Mouse (Mus musculus) midbrain, embryonic 11.5 days (tissue): ENCODE results near the gene Henmt1. TPM values are rescaled to one million over a fixed set of nuclear protein-coding genes. Genes with fewer than 3 reads are reported as not detected.

Source experiments
- ATAC-seq: fragments of 200-750 bp; cut with Nextera tagmentation; 2 replicates; pipeline ENCODE4 v1.8.0; 2017; ENCODE audit warnings: moderate TSS enrichment, moderate library complexity; ENCODE audit not compliant: low FRiP score
- DNase-seq: peaks from one replicate; pipeline ENCODE4 v3.0.0; 2015; ENCODE audit warnings: low spot score; ENCODE audit errors: missing footprints
- H3K27ac ChIP-seq: fragments of 300-500 bp; sonication (generic); 2 replicates; pipeline ENCODE4 v1.5.1; 2014; ENCODE audit warnings: low read depth, low read length
- H3K27me3 ChIP-seq: fragments of 300-500 bp; sonication (generic); 2 replicates; pipeline ENCODE4 v1.6.1; 2014; ENCODE audit warnings: mild to moderate bottlenecking, low read length, moderate library complexity, mixed read lengths; ENCODE audit not compliant: control insufficient read depth, insufficient read depth
- H3K36me3 ChIP-seq: fragments of 300-500 bp; sonication (generic); 2 replicates; pipeline ENCODE4 v1.6.1; 2014; ENCODE audit warnings: mild to moderate bottlenecking, low read length, moderate library complexity, mixed read lengths; ENCODE audit not compliant: control insufficient read depth, insufficient read depth
- H3K4me1 ChIP-seq: fragments of 300-500 bp; sonication (generic); 2 replicates; pipeline ENCODE4 v1.6.1; 2014; ENCODE audit warnings: low read length; ENCODE audit not compliant: control insufficient read depth, insufficient read depth
- H3K4me2 ChIP-seq: fragments of 300-500 bp; sonication (generic); 2 replicates; pipeline ENCODE4 v1.6.1; 2014; ENCODE audit warnings: mild to moderate bottlenecking, moderate library complexity
- H3K4me3 ChIP-seq: fragments of 300-500 bp; sonication (generic); 2 replicates; pipeline ENCODE4 v1.5.1; 2014; ENCODE audit warnings: low read depth, low read length
- H3K9ac ChIP-seq: fragments of 300-500 bp; sonication (generic); 2 replicates; pipeline ENCODE4 v1.6.1; 2014; ENCODE audit warnings: low read length
- H3K9me3 ChIP-seq: fragments of 300-500 bp; sonication (generic); 2 replicates; pipeline ENCODE4 v1.6.1; 2016; ENCODE audit warnings: low read length; ENCODE audit not compliant: control insufficient read depth
- WGBS: fragments of 180-500 bp; shearing (Covaris S2); extraction: QIAGEN DNeasy Blood & Tissue Kit; methylation state at CpG from one replicate; pipeline ENCODE4 v1.1.7; 2014; 5-methylcytosine and 5-hydroxymethylcytosine counted together
- polyA plus RNA-seq: library from polyadenylated mRNA; unstranded; fragments of >200 nt; fragmentation: Nextera tagmentation; extraction: Ambion mirVana; gene quantifications from 2 replicates; pipeline ENCODE4 v1.2.1, GENCODE M21; 2014

The Henmt1 gene
- polyA plus RNA-seq, 1 experiment from 2014 or later = 0.56 TPM

- Histone ChIP-seq H3K4me1 (peaks cover 16% of the 10 kb centered on the region), H3K36me3 (no peaks in the 10 kb centered on the region), H3K9ac (peak overlapping the region; percentile 46), H3K27me3 (no peaks in the 10 kb centered on the region), H3K9me3 (no peaks in the 10 kb centered on the region), H3K4me2 (peak overlapping the region; percentile 42), H3K27ac (peak overlapping the region; percentile 83), H3K4me3 (peak overlapping the region; percentile 2; the same call in 1 of the 2 replicates)
- DNase-seq = peak; percentile 95
- ATAC-seq = peak; percentile 93
- WGBS = 13% methylated on average over 7 of the region's 7 CpGs
Measured at GRCm38 (mm10) chr3:108961226-108961625, 21.6 kb downstream of the Henmt1 start.

GRCm38 (mm10) chr3:108961655-108962054 is 22.0 kb downstream of the Henmt1 start:
- Histone ChIP-seq H3K9ac (peak overlapping the region; percentile 46), H3K36me3 (no peaks in the 10 kb centered on the region), H3K9me3 (no peaks in the 10 kb centered on the region), H3K27me3 (no peaks in the 10 kb centered on the region), H3K4me1 (peaks cover 16% of the 10 kb centered on the region), H3K27ac (peak overlapping the region; percentile 83), H3K4me3 (peak overlapping the region; percentile 2; the same call in 1 of the 2 replicates), H3K4me2 (peak overlapping the region; percentile 42)
- DNase-seq (no peak), ATAC-seq (peak; percentile 67)
- 24% methylated on average over 6 of the region's 6 CpGs for WGBS

DNA sequence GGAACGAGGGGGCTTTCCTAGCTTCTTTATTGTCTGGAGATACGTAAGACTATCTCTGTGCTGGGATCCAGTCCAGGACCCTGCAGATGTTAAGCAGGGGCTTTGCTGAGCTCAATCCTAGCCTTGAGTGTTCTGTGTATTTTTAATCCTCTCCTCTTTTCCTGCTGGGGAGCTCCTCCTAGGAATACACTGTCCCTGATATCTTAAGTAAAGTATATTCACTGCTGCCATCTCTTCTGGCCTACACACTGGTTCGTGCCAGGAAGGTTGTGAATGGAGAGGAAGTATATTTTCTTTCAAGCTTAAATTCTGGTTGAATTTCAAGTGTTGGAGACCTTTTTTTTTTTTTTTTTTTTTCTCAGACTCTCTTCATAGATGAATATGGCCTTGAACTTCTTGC is 23.6 kb downstream of the Henmt1 start:
- 85% methylated on average over 3 of the region's 3 CpGs for WGBS

DNA sequence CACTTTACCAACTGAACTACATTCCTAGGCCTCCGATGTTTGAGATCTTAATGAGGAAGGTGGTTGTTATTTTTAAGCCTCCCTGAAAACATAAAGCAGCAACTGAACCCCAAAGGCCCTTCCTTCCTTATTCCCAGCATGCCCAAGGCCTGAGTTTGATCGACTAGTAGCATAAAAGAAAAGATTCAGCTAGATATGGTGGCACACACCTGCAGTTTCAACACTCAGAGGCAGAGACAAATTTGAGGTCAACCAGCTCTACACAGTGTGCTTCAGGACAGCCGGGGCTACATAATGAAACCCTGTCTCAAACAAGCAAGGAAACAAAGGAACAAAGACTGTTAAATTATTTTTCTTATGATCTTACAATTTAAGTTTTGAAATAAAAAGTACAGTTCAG is 24.1 kb downstream of the Henmt1 start:
- H3K36me3 ChIP-seq = no peaks in the 10 kb centered on the region
- WGBS = 88% methylated on average over 3 of the region's 3 CpGs
- H3K4me1 ChIP-seq = peaks cover 16% of the 10 kb centered on the region
- H3K4me2 ChIP-seq = no peak overlapping the region
- H3K27me3 ChIP-seq = no peaks in the 10 kb centered on the region
- DNase-seq (no peak), ATAC-seq (no peak)
- no peak overlapping the region for H3K9ac ChIP-seq
- no peaks in the 10 kb centered on the region for H3K9me3 ChIP-seq
- no peak overlapping the region for H3K27ac ChIP-seq
- H3K4me3 ChIP-seq = no peak overlapping the region

More for the DNA sequence above, 23.6 kb downstream of the Henmt1 start:
- no peaks in the 10 kb centered on the region for H3K27me3 ChIP-seq
- no peak overlapping the region for H3K4me3 ChIP-seq
- DNase-seq (no peak), ATAC-seq (no peak)
- H3K4me1 ChIP-seq = peaks cover 16% of the 10 kb centered on the region
- no peak overlapping the region for H3K9ac ChIP-seq
- H3K4me2 ChIP-seq = no peak overlapping the region
- H3K9me3 ChIP-seq = no peaks in the 10 kb centered on the region
- H3K36me3 ChIP-seq = no peaks in the 10 kb centered on the region
- no peak overlapping the region for H3K27ac ChIP-seq

DNA sequence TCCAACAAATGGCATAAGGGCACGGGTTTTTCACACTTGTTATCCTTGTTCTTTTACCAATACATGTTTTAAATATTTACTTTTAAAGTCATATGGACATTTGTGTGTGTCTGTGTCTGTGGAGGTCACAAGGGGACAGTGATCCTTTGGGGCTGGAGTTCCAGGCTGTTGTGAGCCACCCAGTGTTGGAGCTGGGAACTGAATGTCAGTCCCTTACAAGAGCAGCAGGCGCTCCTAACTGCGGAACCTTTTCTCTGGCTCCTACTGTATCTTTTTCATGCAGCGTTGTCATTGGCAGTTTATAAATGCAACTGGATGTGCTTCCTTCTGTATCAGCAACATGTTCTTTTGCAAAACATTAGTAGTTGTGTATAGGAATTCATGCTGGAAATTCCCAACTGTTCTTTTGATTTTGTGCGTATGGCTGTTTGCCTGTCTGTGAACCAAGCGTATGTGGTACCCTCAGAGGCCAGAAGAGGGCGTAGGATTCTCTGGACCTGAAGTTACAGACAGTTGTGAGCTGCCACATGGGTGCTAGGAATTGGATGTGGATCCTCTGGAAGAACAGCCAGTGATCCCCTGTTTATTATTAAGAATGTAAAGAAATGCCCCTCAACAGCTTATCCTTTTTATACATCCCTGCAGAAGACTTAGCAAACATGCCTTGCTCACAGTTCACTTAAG is 24.8 kb downstream of the Henmt1 start:
- no peak overlapping the region for H3K27ac ChIP-seq
- DNase-seq (no peak), ATAC-seq (no peak)
- H3K4me2 ChIP-seq = no peak overlapping the region
- H3K27me3 ChIP-seq = no peaks in the 10 kb centered on the region
- H3K36me3 ChIP-seq = no peaks in the 10 kb centered on the region
- peaks cover 16% of the 10 kb centered on the region for H3K4me1 ChIP-seq
- no peaks in the 10 kb centered on the region for H3K9me3 ChIP-seq
- no peak overlapping the region for H3K4me3 ChIP-seq
- WGBS = 76% methylated on average over 7 of the region's 7 CpGs
- no peak overlapping the region for H3K9ac ChIP-seq

DNA sequence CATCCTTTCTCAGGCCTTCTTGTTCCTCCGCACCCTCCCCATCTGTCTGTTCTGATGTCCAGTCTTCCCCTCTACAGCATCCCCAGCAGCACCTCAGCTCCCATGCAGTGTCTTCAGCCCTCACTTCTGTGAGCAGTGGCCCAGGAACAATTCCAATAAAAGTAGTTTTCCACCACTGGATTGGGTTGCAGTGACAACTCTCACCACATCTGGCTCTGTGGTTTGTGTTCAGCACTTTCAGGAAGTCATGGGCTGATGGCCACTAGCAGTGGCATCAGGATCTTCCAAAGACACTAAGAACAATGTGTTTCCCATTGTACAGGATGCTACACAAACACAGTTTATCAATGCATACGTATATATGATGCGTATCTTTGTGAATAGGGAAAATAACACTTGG is 26.4 kb downstream of the Henmt1 start:
- ATAC-seq = no peak
- Histone ChIP-seq H3K27me3 (no peaks in the 10 kb centered on the region), H3K9me3 (no peaks in the 10 kb centered on the region), H3K4me1 (peaks cover 15% of the 10 kb centered on the region), H3K9ac (no peak overlapping the region), H3K27ac (no peak overlapping the region), H3K4me3 (no peak overlapping the region), H3K36me3 (no peaks in the 10 kb centered on the region), H3K4me2 (no peak overlapping the region)
- no peak for DNase-seq
- 89% methylated on average over 3 of the region's 3 CpGs for WGBS

GRCm38 (mm10) chr3:108973980-108974660 is 34.4 kb downstream of the Henmt1 start:
- WGBS = 88% methylated on average over 13 of the region's 13 CpGs
- Histone ChIP-seq H3K4me2 (no peak overlapping the region), H3K27ac (no peak overlapping the region), H3K9ac (no peak overlapping the region), H3K9me3 (no peaks in the 10 kb centered on the region), H3K27me3 (no peaks in the 10 kb centered on the region), H3K4me3 (no peak overlapping the region), H3K4me1 (no peaks in the 10 kb centered on the region), H3K36me3 (peaks cover 5% of the 10 kb centered on the region; the same call in 1 of the 2 replicates)
- DNase-seq (no peak), ATAC-seq (no peak)

GRCm38 (mm10) chr3:108974920-108975485 is 35.3 kb downstream of the Henmt1 start:
- Histone ChIP-seq H3K27ac (no peak overlapping the region), H3K9ac (no peak overlapping the region), H3K4me2 (no peak overlapping the region), H3K36me3 (peaks cover 12% of the 10 kb centered on the region), H3K4me1 (no peaks in the 10 kb centered on the region), H3K4me3 (no peak overlapping the region), H3K27me3 (no peaks in the 10 kb centered on the region), H3K9me3 (no peaks in the 10 kb centered on the region)
- ATAC-seq = no peak
- no peak for DNase-seq
- 91% methylated on average over 15 of the region's 15 CpGs for WGBS
